Mouse (Mus musculus): Measurements from ENCODE around the gene Tubb4a.

GRCm38 (mm10) chr17:57048816-57049215 lies 38.8 kb downstream of the Tubb4a start:
- TF ChIP-seq CTCF (IDR thresholded peaks at IDR 0.05; ENCODE audit: control insufficient read depth, insufficient read depth, insufficient replicate concordance, low read depth, low read length) (no peak), POLR2A (IDR thresholded peaks at IDR 0.05; ENCODE audit: control insufficient read depth, low read depth, low read length) (no peak)

All from testis, adult 2 months (tissue).